Mouse (Mus musculus) myocyte (in vitro differentiated cells): Measurements from ENCODE around the gene Sept6.

Source experiments
- E2F4 ChIP-seq: IDR thresholded peaks from one replicate; pipeline ENCODE4 v1.6.1; 2011; ENCODE audit warnings: mild to moderate bottlenecking, control low read depth, moderate library complexity; ENCODE audit not compliant: insufficient read depth
- MAX ChIP-seq: IDR thresholded peaks from one replicate; pipeline ENCODE4 v1.6.1; 2011; ENCODE audit warnings: low read depth, mild to moderate bottlenecking, control low read depth
- POLR2A ChIP-seq: IDR thresholded peaks from one replicate; pipeline ENCODE4 v1.6.1; 2011; ENCODE audit warnings: low read depth, mild to moderate bottlenecking, control low read depth, moderate library complexity; ENCODE audit not compliant: insufficient read length
- POLR2AphosphoS2 ChIP-seq: IDR thresholded peaks from one replicate; pipeline ENCODE4 v1.6.1; 2011; ENCODE audit warnings: low read depth, control low read depth; ENCODE audit not compliant: insufficient read length
- REST ChIP-seq: IDR thresholded peaks from one replicate; pipeline ENCODE4 v1.6.1; 2011; ENCODE audit warnings: mild to moderate bottlenecking, control low read depth, moderate library complexity; ENCODE audit not compliant: insufficient read depth, insufficient read length
- SRF ChIP-seq: IDR thresholded peaks from one replicate; pipeline ENCODE4 v1.6.1; 2011; ENCODE audit warnings: low read depth; ENCODE audit not compliant: control insufficient read depth, insufficient read length
- TCF12 ChIP-seq: IDR thresholded peaks from one replicate; pipeline ENCODE4 v1.6.1; 2011; ENCODE audit warnings: mild to moderate bottlenecking, control low read depth; ENCODE audit not compliant: poor library complexity, insufficient read depth, severe bottlenecking
- TCF3 ChIP-seq: IDR thresholded peaks from one replicate; pipeline ENCODE4 v1.6.1; 2011; ENCODE audit warnings: low read depth, control low read depth; ENCODE audit not compliant: insufficient read length
- USF1 ChIP-seq: IDR thresholded peaks from one replicate; pipeline ENCODE4 v1.6.1; 2011; ENCODE audit warnings: low read depth, mild to moderate bottlenecking, control low read depth, moderate library complexity

- TF ChIP-seq POLR2A (no peak), MAX (no peak), POLR2AphosphoS2 (no peak), TCF3 (no peak), TCF12 (no peak), USF1 (no peak), REST (no peak), E2F4 (no peak), SRF (no peak)
Measured at GRCm38 (mm10) chrX:36976272-36976671, 15.3 kb downstream of the Sept6 start.
